Mouse (Mus musculus): ENCODE results near the gene C330007P06Rik.

- TF ChIP-seq CTCF (IDR thresholded peaks at IDR 0.05; ENCODE audit: control insufficient read depth, insufficient read depth, insufficient replicate concordance, low read depth, low read length) (no peak), POLR2A (IDR thresholded peaks at IDR 0.05; ENCODE audit: control insufficient read depth, low read depth, low read length) (no peak)
Observed at GRCm38 (mm10) chrX:36843346-36843990, 30.4 kb downstream of the C330007P06Rik start.
